Mouse (Mus musculus) E14TG2a.4 (cell line): ENCODE data around the gene Nr6a1.

Experiments
- H3K27me3 ChIP-seq: 2 replicates; pipeline ENCODE4 v1.6.1; 2014; ENCODE audit warnings: low read length, control low read depth; ENCODE audit not compliant: insufficient read depth
- H3K36me3 ChIP-seq: 2 replicates; pipeline ENCODE4 v1.6.1; 2014; ENCODE audit warnings: low read length, control low read depth; ENCODE audit not compliant: insufficient read depth
- H3K4me1 ChIP-seq: replicated peaks from 2 replicates; pipeline ENCODE4 v1.6.1; 2014; ENCODE audit warnings: low read depth, low read length, control low read depth
- H3K4me3 ChIP-seq: replicated peaks from 2 replicates; pipeline ENCODE4 v1.5.1; 2014; ENCODE audit warnings: mild to moderate bottlenecking, low read length
- H3K9me3 ChIP-seq: 2 replicates; pipeline ENCODE4 v1.6.1; 2014; ENCODE audit warnings: low read length, control low read depth
- CTCF ChIP-seq: conservative IDR thresholded peaks from 2 replicates; pipeline ENCODE4 v1.5.1; 2014; ENCODE audit warnings: low read length
- NANOG ChIP-seq: IDR thresholded peaks from 2 replicates; pipeline ENCODE4 v1.6.1; 2014; ENCODE audit warnings: borderline replicate concordance, low read length, mixed read lengths
- POU5F1 ChIP-seq: IDR thresholded peaks from 2 replicates; pipeline ENCODE4 v1.6.1; 2014; ENCODE audit warnings: low read length, borderline replicate concordance

The Nr6a1 gene

GRCm38 (mm10) chr2:38943161-38943560 is 15.7 kb upstream of the Nr6a1 start:
- no peak overlapping the region for H3K4me3 ChIP-seq
- H3K36me3 ChIP-seq = no peaks in the 10 kb centered on the region
- H3K9me3 ChIP-seq = no peaks in the 10 kb centered on the region
- no peak for TF ChIP-seq NANOG
- TF ChIP-seq POU5F1 = no peak
- TF ChIP-seq CTCF = no peak
- peaks cover 4% of the 10 kb centered on the region; the same call in 1 of the 2 replicates for H3K27me3 ChIP-seq
- H3K4me1 ChIP-seq = peaks cover 22% of the 10 kb centered on the region

DNA sequence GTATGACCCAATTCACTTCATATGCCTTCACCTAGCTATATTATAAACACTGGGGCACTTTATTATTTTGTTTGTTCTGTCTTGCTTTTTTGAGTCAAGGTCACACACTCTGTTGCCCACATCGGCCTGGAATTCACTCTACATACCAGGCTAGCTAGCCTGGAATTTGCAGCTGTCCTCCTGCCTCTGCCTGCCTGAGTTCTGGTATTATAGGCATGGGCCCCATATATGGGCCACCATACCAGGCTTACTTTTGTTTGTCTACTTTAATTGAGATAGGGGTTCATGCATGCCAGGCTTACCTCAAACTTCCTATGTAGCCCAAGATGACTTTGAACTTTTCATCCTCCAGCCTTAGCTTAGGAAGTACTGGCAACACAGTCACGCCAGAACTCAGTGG is 14.4 kb upstream of the Nr6a1 start:
- Histone ChIP-seq H3K4me1 (peaks cover 22% of the 10 kb centered on the region), H3K9me3 (no peaks in the 10 kb centered on the region), H3K4me3 (peak overlapping the region; percentile 46; the same call in 1 of the 2 replicates), H3K27me3 (peaks cover 14% of the 10 kb centered on the region), H3K36me3 (no peaks in the 10 kb centered on the region)
- TF ChIP-seq CTCF (no peak), POU5F1 (no peak), NANOG (no peak)

DNA sequence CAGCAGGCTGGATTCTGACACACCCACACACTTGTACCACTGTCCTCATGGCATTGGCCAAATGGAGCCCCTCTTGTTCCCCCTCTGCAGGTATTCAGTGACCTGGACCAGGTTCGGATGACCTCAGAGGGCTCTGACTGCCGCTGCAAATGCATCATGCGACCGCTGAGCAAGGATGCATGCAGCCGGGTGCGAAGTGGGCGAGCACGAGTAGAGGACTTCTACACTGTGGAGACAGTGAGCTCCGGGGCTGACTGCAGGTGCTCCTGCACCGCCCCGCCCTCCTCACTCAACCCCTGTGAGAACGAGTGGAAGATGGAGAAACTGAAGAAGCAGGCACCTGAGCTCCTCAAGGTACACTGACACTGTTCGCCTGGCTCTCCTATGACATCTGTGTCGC is 13.9 kb upstream of the Nr6a1 start:
- Histone ChIP-seq H3K9me3 (no peaks in the 10 kb centered on the region), H3K27me3 (peaks cover 18% of the 10 kb centered on the region), H3K4me3 (peak overlapping the region; percentile 46), H3K36me3 (no peaks in the 10 kb centered on the region), H3K4me1 (peaks cover 22% of the 10 kb centered on the region)
- no peak for TF ChIP-seq POU5F1
- TF ChIP-seq CTCF = no peak
- TF ChIP-seq NANOG = no peak

DNA sequence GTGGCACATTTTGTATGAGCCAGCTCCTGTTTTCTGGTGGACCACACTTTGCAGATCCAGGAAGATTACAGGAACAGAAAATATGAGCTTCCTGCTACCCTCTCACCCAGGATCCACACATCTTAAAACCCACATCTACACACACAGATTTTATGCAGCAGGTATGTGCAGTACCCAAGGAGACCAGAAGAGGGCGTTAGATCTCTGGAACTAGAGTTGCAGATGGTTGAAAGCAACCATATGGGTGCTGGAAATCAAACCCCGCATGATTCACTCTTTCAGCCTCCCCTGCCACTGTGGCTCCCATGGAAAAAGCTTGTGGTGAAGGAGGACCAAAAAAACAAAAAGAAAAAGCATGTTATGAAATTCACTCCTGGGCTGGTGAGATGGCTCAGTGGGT is 11.6 kb upstream of the Nr6a1 start:
- TF ChIP-seq NANOG (no peak), CTCF (peak; percentile 65)
- Histone ChIP-seq H3K27me3 (peaks cover 38% of the 10 kb centered on the region), H3K9me3 (no peaks in the 10 kb centered on the region), H3K4me1 (peaks cover 14% of the 10 kb centered on the region), H3K36me3 (no peaks in the 10 kb centered on the region), H3K4me3 (no peak overlapping the region)

GRCm38 (mm10) chr2:38938007-38938406 is 10.5 kb upstream of the Nr6a1 start:
- H3K4me3 ChIP-seq = no peak overlapping the region
- no peak for TF ChIP-seq CTCF
- TF ChIP-seq NANOG = no peak
- no peak for TF ChIP-seq POU5F1
- H3K4me1 ChIP-seq = peaks cover 6% of the 10 kb centered on the region
- H3K27me3 ChIP-seq = peaks cover 46% of the 10 kb centered on the region
- no peaks in the 10 kb centered on the region for H3K9me3 ChIP-seq
- H3K36me3 ChIP-seq = no peaks in the 10 kb centered on the region

GRCm38 (mm10) chr2:38937396-38937795 is 9.9 kb upstream of the Nr6a1 start:
- TF ChIP-seq CTCF = no peak
- no peak for TF ChIP-seq NANOG
- no peak for TF ChIP-seq POU5F1
- Histone ChIP-seq H3K4me3 (no peak overlapping the region), H3K9me3 (no peaks in the 10 kb centered on the region), H3K4me1 (peaks cover 8% of the 10 kb centered on the region), H3K27me3 (peaks cover 46% of the 10 kb centered on the region), H3K36me3 (no peaks in the 10 kb centered on the region)

DNA sequence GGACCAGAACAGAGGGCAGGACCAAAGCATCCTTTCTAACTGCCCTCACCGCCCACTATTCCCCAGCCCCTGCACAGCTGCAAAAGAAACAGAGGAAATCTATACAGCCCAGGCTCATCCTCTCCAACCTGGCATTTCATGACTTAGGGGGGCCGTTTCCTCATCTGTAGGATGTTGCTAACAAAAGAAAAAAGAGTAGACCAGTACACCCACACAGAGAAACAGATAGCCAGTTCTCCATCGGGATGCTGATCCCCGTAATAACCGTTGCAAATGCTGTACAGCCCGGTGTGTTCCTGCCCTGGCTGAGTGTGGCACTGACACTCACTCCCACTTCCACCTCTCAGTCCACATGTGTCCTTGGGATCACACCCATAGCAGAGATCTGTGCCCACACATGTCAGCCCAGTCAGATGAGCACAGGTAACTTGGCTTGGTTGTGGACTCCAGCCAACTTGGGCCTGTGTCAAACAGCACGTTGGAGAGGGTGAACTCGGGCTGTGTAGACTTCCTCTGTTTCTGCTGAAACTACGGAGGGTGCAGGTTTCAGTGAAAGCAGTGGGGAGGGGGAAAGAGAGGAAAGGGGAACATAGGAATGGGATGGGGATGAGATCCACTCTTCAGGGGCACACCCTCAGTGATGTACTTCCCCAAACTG is 9.4 kb upstream of the Nr6a1 start:
- Histone ChIP-seq H3K27me3 (peaks cover 47% of the 10 kb centered on the region), H3K4me1 (peaks cover 11% of the 10 kb centered on the region), H3K36me3 (no peaks in the 10 kb centered on the region), H3K4me3 (no peak overlapping the region), H3K9me3 (no peaks in the 10 kb centered on the region)
- TF ChIP-seq CTCF (no peak), POU5F1 (no peak), NANOG (no peak)

GRCm38 (mm10) chr2:38934936-38935335 is 7.4 kb upstream of the Nr6a1 start:
- Histone ChIP-seq H3K36me3 (no peaks in the 10 kb centered on the region), H3K9me3 (no peaks in the 10 kb centered on the region), H3K27me3 (peaks cover 59% of the 10 kb centered on the region), H3K4me3 (no peak overlapping the region), H3K4me1 (peaks cover 21% of the 10 kb centered on the region)
- no peak for TF ChIP-seq NANOG
- no peak for TF ChIP-seq POU5F1
- no peak for TF ChIP-seq CTCF

DNA sequence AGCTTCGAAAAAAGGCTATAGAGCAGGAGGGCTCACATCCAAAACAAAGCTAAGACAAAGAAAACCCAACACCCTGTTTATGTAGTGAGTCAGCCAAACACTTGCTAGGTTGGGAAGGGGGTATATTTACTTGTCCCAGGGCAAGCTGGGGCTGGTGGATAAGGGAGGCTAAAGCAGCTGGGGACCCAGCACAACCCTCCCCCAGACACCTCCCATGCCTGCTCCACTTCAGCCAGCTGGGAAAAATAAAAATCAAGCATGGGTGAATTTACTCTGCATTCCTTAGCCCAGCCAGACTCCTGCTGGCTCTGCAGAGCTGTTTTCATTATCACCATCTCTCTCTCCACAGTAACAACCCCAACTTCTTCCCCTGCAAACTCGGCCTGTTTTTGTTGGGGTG is 6.4 kb upstream of the Nr6a1 start:
- Histone ChIP-seq H3K4me1 (peaks cover 21% of the 10 kb centered on the region), H3K27me3 (peaks cover 66% of the 10 kb centered on the region)

More for the DNA sequence above, 6.4 kb upstream of the Nr6a1 start:
- Histone ChIP-seq H3K36me3 (no peaks in the 10 kb centered on the region), H3K9me3 (no peaks in the 10 kb centered on the region), H3K4me3 (no peak overlapping the region)
- TF ChIP-seq NANOG (no peak), CTCF (no peak), POU5F1 (no peak)
